Mouse (Mus musculus) bone marrow macrophage, adult 2 months (primary cell): Measurements from ENCODE around the gene Slc6a6. TPM values are rescaled to one million over a fixed set of nuclear protein-coding genes. Genes with fewer than 3 reads are reported as not detected.
A peak's percentile ranks its signal among the peaks of the same experiment; 100 is the strongest.

Source experiments
- H3K27ac ChIP-seq: 2 replicates; pipeline ENCODE4 v1.5.1; 2012; ENCODE audit warnings: low read depth, low read length; ENCODE audit not compliant: insufficient read depth
- H3K4me1 ChIP-seq: 2 replicates; pipeline ENCODE4 v1.6.1; 2012; ENCODE audit warnings: low read length; ENCODE audit not compliant: control insufficient read depth, insufficient read depth
- H3K4me3 ChIP-seq: 2 replicates; pipeline ENCODE4 v1.5.1; 2012; ENCODE audit warnings: mild to moderate bottlenecking, low read length, moderate library complexity; ENCODE audit not compliant: insufficient read depth
- CTCF ChIP-seq: IDR thresholded peaks from 2 replicates; pipeline ENCODE4 v1.5.1; 2012; ENCODE audit warnings: low read depth, mild to moderate bottlenecking, low read length, moderate library complexity
- POLR2A ChIP-seq: IDR thresholded peaks from 2 replicates; pipeline ENCODE4 v1.6.1; 2012; ENCODE audit warnings: mild to moderate bottlenecking, low read depth, low read length, borderline replicate concordance
- polyA plus RNA-seq: library from polyadenylated mRNA; stranded (reverse); fragments of >200 nt; gene quantifications from 2 replicates; pipeline ENCODE4 v1.2.4, GENCODE M21; 2012; ENCODE audit not compliant: missing spikeins, insufficient read depth, insufficient read length

The Slc6a6 gene
- polyA plus RNA-seq, 1 experiment: 575 TPM

GRCm38 (mm10) chr6:91685533-91685883, 1.7 kb downstream of the Slc6a6 start:
- H3K4me3 ChIP-seq: peak overlapping the region; percentile 95
- peak overlapping the region; percentile 86 for H3K27ac ChIP-seq
- TF ChIP-seq CTCF (no peak), POLR2A (no peak)
- H3K4me1 ChIP-seq: peaks cover 42% of the 10 kb centered on the region

GRCm38 (mm10) chr6:91685896-91686295, 2.0 kb downstream of the Slc6a6 start:
- no peak for TF ChIP-seq CTCF
- no peak for TF ChIP-seq POLR2A
- H3K27ac ChIP-seq: peak overlapping the region; percentile 86
- peak overlapping the region; percentile 95 for H3K4me3 ChIP-seq
- peaks cover 44% of the 10 kb centered on the region for H3K4me1 ChIP-seq

GRCm38 (mm10) chr6:91686597-91686996, 2.7 kb downstream of the Slc6a6 start:
- Histone ChIP-seq H3K4me1 (peaks cover 45% of the 10 kb centered on the region), H3K4me3 (peak overlapping the region; percentile 95), H3K27ac (peak overlapping the region; percentile 86)
- TF ChIP-seq POLR2A: no peak
- no peak for TF ChIP-seq CTCF

- no peak overlapping the region for H3K27ac ChIP-seq
Observed at GRCm38 (mm10) chr6:91688021-91688420, 4.2 kb downstream of the Slc6a6 start.

GRCm38 (mm10) chr6:91689231-91689630, 5.4 kb downstream of the Slc6a6 start:
- Histone ChIP-seq H3K4me1 (peaks cover 51% of the 10 kb centered on the region), H3K27ac (no peak overlapping the region), H3K4me3 (no peak overlapping the region)
- TF ChIP-seq CTCF: no peak
- no peak for TF ChIP-seq POLR2A

More at GRCm38 (mm10) chr6:91688021-91688420, 4.2 kb downstream of the Slc6a6 start:
- peak overlapping the region; percentile 36 for H3K4me3 ChIP-seq
- H3K4me1 ChIP-seq: peaks cover 40% of the 10 kb centered on the region
- TF ChIP-seq POLR2A: no peak
- TF ChIP-seq CTCF: no peak

GRCm38 (mm10) chr6:91690222-91690621, 6.4 kb downstream of the Slc6a6 start:
- peaks cover 60% of the 10 kb centered on the region for H3K4me1 ChIP-seq
- no peak overlapping the region for H3K27ac ChIP-seq
- no peak for TF ChIP-seq CTCF
- TF ChIP-seq POLR2A: no peak
- no peak overlapping the region for H3K4me3 ChIP-seq

GRCm38 (mm10) chr6:91690646-91691045, 6.8 kb downstream of the Slc6a6 start:
- Histone ChIP-seq H3K4me1 (peaks cover 64% of the 10 kb centered on the region), H3K4me3 (no peak overlapping the region), H3K27ac (no peak overlapping the region)
- no peak for TF ChIP-seq POLR2A
- TF ChIP-seq CTCF: no peak

GRCm38 (mm10) chr6:91691576-91691975, 7.7 kb downstream of the Slc6a6 start:
- TF ChIP-seq POLR2A (no peak), CTCF (no peak)
- Histone ChIP-seq H3K4me1 (peaks cover 68% of the 10 kb centered on the region), H3K27ac (no peak overlapping the region), H3K4me3 (no peak overlapping the region)

- Histone ChIP-seq H3K4me1 (peaks cover 67% of the 10 kb centered on the region), H3K27ac (peak overlapping the region; percentile 18), H3K4me3 (no peak overlapping the region)
- no peak for TF ChIP-seq POLR2A
Observed at GRCm38 (mm10) chr6:91693301-91693886, 9.5 kb downstream of the Slc6a6 start.

- Histone ChIP-seq H3K4me1 (peaks cover 72% of the 10 kb centered on the region), H3K27ac (no peak overlapping the region), H3K4me3 (no peak overlapping the region)
- no peak for TF ChIP-seq CTCF
- no peak for TF ChIP-seq POLR2A
Observed at GRCm38 (mm10) chr6:91694610-91695009, 10.8 kb downstream of the Slc6a6 start.
